Mouse (Mus musculus): ENCODE results near the gene Syt7. TPM values are rescaled to one million over a fixed set of nuclear protein-coding genes. Genes with fewer than 3 reads are reported as not detected.
A peak's percentile ranks its signal among the peaks of the same experiment; 100 is the strongest.

Gene Syt7
- polyA plus RNA-seq (2014; fragmentation: Nextera tagmentation; extraction: Ambion mirVana) = 3.0 and 3.9 TPM in 2 replicates

GRCm38 (mm10) chr19:10388615-10389313, at the start of gene Syt7:
TSS of gene Syt7 (plus strand) at chr19:10389090.
- H3K36me3 ChIP-seq (ENCODE audit: control insufficient read depth, insufficient read depth, low read length) = no peaks in the 10 kb centered on the region
- WGBS = under 1% methylated on average over 68 of the region's 78 CpGs
- peak; percentile 100 for DNase-seq (ENCODE audit: low spot score, missing footprints)
- no peaks in the 10 kb centered on the region for H3K9me3 ChIP-seq (ENCODE audit: control insufficient read depth, low read length)
- peak within 1 kb of the TSS; percentile 75 for H3K4me3 ChIP-seq (ENCODE audit: low read depth, low read length)
- H3K27me3 ChIP-seq (ENCODE audit: control insufficient read depth, insufficient read depth, low read length) = peaks cover 9% of the 10 kb centered on the region
- peaks cover 15% of the 10 kb centered on the region for H3K4me1 ChIP-seq (ENCODE audit: control insufficient read depth, insufficient read depth, low read length)
- ATAC-seq (ENCODE audit: low FRiP score) = peak; percentile 90
- H3K9ac ChIP-seq (ENCODE audit: low read length) = peak within 1 kb of the TSS; percentile 77
- peak within 1 kb of the TSS; percentile 78 for H3K4me2 ChIP-seq
- peak within 1 kb of the TSS; percentile 9; the same call in 1 of the 2 replicates for H3K27ac ChIP-seq (ENCODE audit: low read depth, low read length)

- Histone ChIP-seq H3K4me2 (no peak overlapping the region), H3K27me3 (ENCODE audit: control insufficient read depth, insufficient read depth, low read length) (no peaks in the 10 kb centered on the region), H3K9ac (ENCODE audit: low read length) (peak overlapping the region; percentile 9; the same call in 1 of the 2 replicates), H3K27ac (ENCODE audit: low read depth, low read length) (no peak overlapping the region), H3K4me3 (ENCODE audit: low read depth, low read length) (no peak overlapping the region), H3K9me3 (ENCODE audit: control insufficient read depth, low read length) (no peaks in the 10 kb centered on the region), H3K4me1 (ENCODE audit: control insufficient read depth, insufficient read depth, low read length) (peaks cover 9% of the 10 kb centered on the region; the same call in 1 of the 2 replicates), H3K36me3 (ENCODE audit: control insufficient read depth, insufficient read depth, low read length) (no peaks in the 10 kb centered on the region)
- DNase-seq (ENCODE audit: low spot score, missing footprints) (no peak), ATAC-seq (ENCODE audit: low FRiP score) (no peak; the same call in 1 of the 2 replicates)
- 3% methylated on average over 5 of the region's 5 CpGs for WGBS
Measured at GRCm38 (mm10) chr19:10339271-10339670, 49.6 kb upstream of the Syt7 start.

GRCm38 (mm10) chr19:10340661-10341060, 48.2 kb upstream of the Syt7 start:
- peaks cover 9% of the 10 kb centered on the region; the same call in 1 of the 2 replicates for H3K4me1 ChIP-seq (ENCODE audit: control insufficient read depth, insufficient read depth, low read length)
- H3K36me3 ChIP-seq (ENCODE audit: control insufficient read depth, insufficient read depth, low read length) = no peaks in the 10 kb centered on the region
- ATAC-seq (ENCODE audit: low FRiP score) = no peak
- WGBS = 44% methylated on average over 5 of the region's 5 CpGs
- H3K4me2 ChIP-seq = no peak overlapping the region
- DNase-seq (ENCODE audit: low spot score, missing footprints) = no peak
- H3K27ac ChIP-seq (ENCODE audit: low read depth, low read length) = no peak overlapping the region
- H3K4me3 ChIP-seq (ENCODE audit: low read depth, low read length) = no peak overlapping the region
- H3K27me3 ChIP-seq (ENCODE audit: control insufficient read depth, insufficient read depth, low read length) = no peaks in the 10 kb centered on the region
- no peak overlapping the region for H3K9ac ChIP-seq (ENCODE audit: low read length)
- H3K9me3 ChIP-seq (ENCODE audit: control insufficient read depth, low read length) = no peaks in the 10 kb centered on the region

GRCm38 (mm10) chr19:10341152-10341551, 47.7 kb upstream of the Syt7 start:
- Histone ChIP-seq H3K36me3 (ENCODE audit: control insufficient read depth, insufficient read depth, low read length) (no peaks in the 10 kb centered on the region), H3K4me1 (ENCODE audit: control insufficient read depth, insufficient read depth, low read length) (peaks cover 10% of the 10 kb centered on the region; the same call in 1 of the 2 replicates), H3K27me3 (ENCODE audit: control insufficient read depth, insufficient read depth, low read length) (no peaks in the 10 kb centered on the region), H3K4me2 (no peak overlapping the region), H3K27ac (ENCODE audit: low read depth, low read length) (no peak overlapping the region), H3K9me3 (ENCODE audit: control insufficient read depth, low read length) (no peaks in the 10 kb centered on the region), H3K9ac (ENCODE audit: low read length) (no peak overlapping the region), H3K4me3 (ENCODE audit: low read depth, low read length) (no peak overlapping the region)
- WGBS = 18% methylated on average over 11 of the region's 11 CpGs
- ATAC-seq (ENCODE audit: low FRiP score) (peak; percentile 33; the same call in 1 of the 2 replicates), DNase-seq (ENCODE audit: low spot score, missing footprints) (peak; percentile 98)

- 47% methylated on average over 12 of the region's 12 CpGs for WGBS
- DNase-seq (ENCODE audit: low spot score, missing footprints) (peak; percentile 86), ATAC-seq (ENCODE audit: low FRiP score) (no peak)
- Histone ChIP-seq H3K27me3 (ENCODE audit: control insufficient read depth, insufficient read depth, low read length) (no peaks in the 10 kb centered on the region), H3K36me3 (ENCODE audit: control insufficient read depth, insufficient read depth, low read length) (no peaks in the 10 kb centered on the region), H3K4me3 (ENCODE audit: low read depth, low read length) (no peak overlapping the region), H3K4me2 (no peak overlapping the region), H3K4me1 (ENCODE audit: control insufficient read depth, insufficient read depth, low read length) (peaks cover 14% of the 10 kb centered on the region; the same call in 1 of the 2 replicates), H3K9ac (ENCODE audit: low read length) (peak overlapping the region; percentile 22; the same call in 1 of the 2 replicates), H3K27ac (ENCODE audit: low read depth, low read length) (no peak overlapping the region), H3K9me3 (ENCODE audit: control insufficient read depth, low read length) (no peaks in the 10 kb centered on the region)
Measured at GRCm38 (mm10) chr19:10341817-10342439, 47.0 kb upstream of the Syt7 start.

- WGBS = 89% methylated on average over 10 of the region's 10 CpGs
- Histone ChIP-seq H3K36me3 (ENCODE audit: control insufficient read depth, insufficient read depth, low read length) (no peaks in the 10 kb centered on the region), H3K4me2 (no peak overlapping the region), H3K4me3 (ENCODE audit: low read depth, low read length) (no peak overlapping the region), H3K9ac (ENCODE audit: low read length) (no peak overlapping the region), H3K9me3 (ENCODE audit: control insufficient read depth, low read length) (no peaks in the 10 kb centered on the region), H3K4me1 (ENCODE audit: control insufficient read depth, insufficient read depth, low read length) (peaks cover 19% of the 10 kb centered on the region; the same call in 1 of the 2 replicates), H3K27ac (ENCODE audit: low read depth, low read length) (no peak overlapping the region), H3K27me3 (ENCODE audit: control insufficient read depth, insufficient read depth, low read length) (no peaks in the 10 kb centered on the region)
- no peak for ATAC-seq (ENCODE audit: low FRiP score)
- no peak for DNase-seq (ENCODE audit: low spot score, missing footprints)
Measured at GRCm38 (mm10) chr19:10343866-10344265, 45.0 kb upstream of the Syt7 start.

- Histone ChIP-seq H3K9me3 (ENCODE audit: control insufficient read depth, low read length) (peaks cover 3% of the 10 kb centered on the region; the same call in 1 of the 2 replicates), H3K4me2 (no peak overlapping the region), H3K4me1 (ENCODE audit: control insufficient read depth, insufficient read depth, low read length) (peaks cover 17% of the 10 kb centered on the region; the same call in 1 of the 2 replicates), H3K27ac (ENCODE audit: low read depth, low read length) (no peak overlapping the region), H3K36me3 (ENCODE audit: control insufficient read depth, insufficient read depth, low read length) (no peaks in the 10 kb centered on the region), H3K9ac (ENCODE audit: low read length) (no peak overlapping the region), H3K4me3 (ENCODE audit: low read depth, low read length) (no peak overlapping the region), H3K27me3 (ENCODE audit: control insufficient read depth, insufficient read depth, low read length) (no peaks in the 10 kb centered on the region)
- DNase-seq (ENCODE audit: low spot score, missing footprints) = no peak
- ATAC-seq (ENCODE audit: low FRiP score) = peak; percentile 12; the same call in 1 of the 2 replicates
- 41% methylated on average over 12 of the region's 12 CpGs for WGBS
Measured at GRCm38 (mm10) chr19:10345696-10346095, 43.2 kb upstream of the Syt7 start.

- no peak overlapping the region for H3K4me2 ChIP-seq
- ATAC-seq (ENCODE audit: low FRiP score) (peak; percentile 68), DNase-seq (ENCODE audit: low spot score, missing footprints) (peak; percentile 86)
- no peak overlapping the region for H3K9ac ChIP-seq (ENCODE audit: low read length)
- no peaks in the 10 kb centered on the region for H3K27me3 ChIP-seq (ENCODE audit: control insufficient read depth, insufficient read depth, low read length)
- H3K4me1 ChIP-seq (ENCODE audit: control insufficient read depth, insufficient read depth, low read length) = peaks cover 10% of the 10 kb centered on the region; the same call in 1 of the 2 replicates
- no peaks in the 10 kb centered on the region for H3K36me3 ChIP-seq (ENCODE audit: control insufficient read depth, insufficient read depth, low read length)
- H3K27ac ChIP-seq (ENCODE audit: low read depth, low read length) = peak overlapping the region; percentile 9; the same call in 1 of the 2 replicates
- 33% methylated on average over 5 of the region's 5 CpGs for WGBS
- H3K4me3 ChIP-seq (ENCODE audit: low read depth, low read length) = no peak overlapping the region
- H3K9me3 ChIP-seq (ENCODE audit: control insufficient read depth, low read length) = peaks cover 3% of the 10 kb centered on the region; the same call in 1 of the 2 replicates
Measured at GRCm38 (mm10) chr19:10347628-10348273, 41.1 kb upstream of the Syt7 start.

Measured in midbrain, embryonic 11.5 days (tissue).